Mouse (Mus musculus) ES-Bruce4 (cell line): ENCODE measurements around the gene Ppp1r37. TPM values are rescaled to one million over a fixed set of nuclear protein-coding genes. Genes with fewer than 3 reads are reported as not detected.

Experiments used
- H3K27ac ChIP-seq: 2 replicates; pipeline ENCODE4 v1.5.1; 2012; ENCODE audit warnings: low read length, inconsistent platforms; ENCODE audit not compliant: insufficient read depth
- H3K27me3 ChIP-seq: 2 replicates; pipeline ENCODE4 v1.6.1; 2012; ENCODE audit warnings: mild to moderate bottlenecking, low read length, inconsistent platforms; ENCODE audit not compliant: control insufficient read depth, poor library complexity, insufficient read depth, severe bottlenecking
- H3K36me3 ChIP-seq: 2 replicates; pipeline ENCODE4 v1.6.1; 2012; ENCODE audit warnings: inconsistent platforms, mild to moderate bottlenecking, low read length, moderate library complexity; ENCODE audit not compliant: control insufficient read depth, poor library complexity, insufficient read depth, severe bottlenecking
- H3K4me1 ChIP-seq: one replicate; pipeline ENCODE4 v1.8.1; 2011; ENCODE audit warnings: low read length; ENCODE audit not compliant: control insufficient read depth, insufficient read depth
- H3K4me3 ChIP-seq: 2 replicates; pipeline ENCODE4 v1.5.1; 2011; ENCODE audit warnings: low read depth, mild to moderate bottlenecking, low read length
- H3K9ac ChIP-seq: 2 replicates; pipeline ENCODE4 v1.6.1; 2012; ENCODE audit warnings: low read depth, mild to moderate bottlenecking, inconsistent platforms; ENCODE audit not compliant: poor library complexity, severe bottlenecking
- H3K9me3 ChIP-seq: replicated peaks from 2 replicates; pipeline ENCODE4 v1.6.1; 2012; ENCODE audit warnings: mild to moderate bottlenecking, low read length, inconsistent platforms; ENCODE audit not compliant: control insufficient read depth, poor library complexity, insufficient read depth, severe bottlenecking
- CTCF ChIP-seq: IDR thresholded peaks from one replicate; pipeline ENCODE4 v1.8.1; 2011; ENCODE audit warnings: low read depth, low read length
- EP300 ChIP-seq: IDR thresholded peaks from 2 replicates; pipeline ENCODE4 v1.6.1; 2011; ENCODE audit warnings: low read depth, low read length; ENCODE audit not compliant: insufficient read depth
- POLR2A ChIP-seq: IDR thresholded peaks from one replicate; pipeline ENCODE4 v1.8.1; 2011; ENCODE audit warnings: low read length; ENCODE audit not compliant: insufficient read depth
- polyA plus RNA-seq: library from polyadenylated mRNA; stranded (reverse); fragments of >200 nt; gene quantifications from 2 replicates; pipeline ENCODE4 v1.2.4, GENCODE M21; 2011; ENCODE audit warnings: low read depth; ENCODE audit not compliant: missing spikeins, insufficient read depth, insufficient read length

The Ppp1r37 gene
- polyA plus RNA-seq, 1 experiment: 16.1 TPM

DNA sequence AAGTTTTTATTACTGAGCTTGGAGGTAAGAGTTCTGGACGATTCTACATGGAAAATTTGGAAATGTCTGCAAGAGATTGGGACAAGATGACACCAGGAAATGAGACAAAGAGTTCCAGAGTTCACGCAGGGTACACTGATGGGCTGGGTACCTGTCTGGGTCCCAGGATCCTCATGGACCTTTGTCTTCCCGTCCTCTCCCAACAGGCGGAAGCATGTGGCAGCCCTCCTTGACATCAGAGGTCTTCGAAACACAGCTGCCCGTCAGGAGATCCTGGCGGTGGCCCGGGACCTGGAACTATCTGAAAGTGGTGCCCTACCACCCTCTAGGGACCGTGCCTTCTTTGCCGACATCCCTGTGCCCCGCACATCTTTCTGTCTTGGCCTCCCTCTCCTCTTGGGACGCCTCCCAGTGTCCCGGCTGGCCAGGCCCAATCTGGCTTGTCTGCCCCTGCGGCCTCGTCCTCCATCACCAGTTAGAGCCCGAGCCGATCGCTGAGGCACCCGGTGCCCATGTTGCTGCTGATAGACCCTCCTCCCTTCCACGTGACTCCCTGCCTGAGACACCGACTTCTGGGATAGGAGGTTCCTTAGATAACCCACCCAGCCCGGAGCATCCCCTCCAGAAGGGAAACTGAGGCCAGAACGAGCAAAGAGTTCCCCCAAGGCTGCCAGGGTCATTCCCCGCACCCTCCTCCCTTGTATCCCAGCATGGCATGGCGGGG lies 68.0 kb downstream of the Ppp1r37 start:
- Histone ChIP-seq H3K27me3 (no peaks in the 10 kb centered on the region; the same call in 1 of the 2 replicates), H3K4me1 (no peaks in the 10 kb centered on the region), H3K27ac (no peak overlapping the region), H3K4me3 (peak overlapping the region; percentile 3), H3K36me3 (no peaks in the 10 kb centered on the region), H3K9ac (no peak overlapping the region), H3K9me3 (no peaks in the 10 kb centered on the region)
- TF ChIP-seq EP300: no peak
- no peak for TF ChIP-seq CTCF
- no peak for TF ChIP-seq POLR2A

DNA sequence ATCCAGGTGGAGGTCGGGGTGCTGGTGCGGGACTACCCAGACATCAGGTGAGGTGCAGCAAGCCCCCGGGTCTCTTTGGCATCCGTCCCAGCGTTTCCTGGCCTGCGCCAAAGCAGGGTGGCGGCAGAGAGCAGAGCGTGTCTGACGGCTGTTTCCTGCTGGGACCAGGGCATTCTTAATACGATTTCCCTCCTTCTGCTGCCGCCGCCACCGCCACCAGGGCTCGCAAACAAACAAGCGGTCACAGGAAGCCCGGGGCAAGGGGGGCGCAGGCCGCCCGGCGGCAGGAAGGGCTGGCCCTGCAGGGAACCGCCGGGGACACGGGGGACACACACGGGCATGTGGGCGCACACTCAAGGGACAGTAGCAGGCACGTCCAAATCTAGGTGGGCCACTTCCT lies 71.1 kb downstream of the Ppp1r37 start:
- H3K9me3 ChIP-seq: no peaks in the 10 kb centered on the region
- H3K27me3 ChIP-seq: no peaks in the 10 kb centered on the region; the same call in 1 of the 2 replicates
- peak overlapping the region; percentile 46 for H3K9ac ChIP-seq
- no peaks in the 10 kb centered on the region for H3K4me1 ChIP-seq
- H3K27ac ChIP-seq: no peak overlapping the region
- H3K4me3 ChIP-seq: peak overlapping the region; percentile 49
- TF ChIP-seq CTCF (peak; percentile 21), POLR2A (no peak), EP300 (no peak)
- H3K36me3 ChIP-seq: no peaks in the 10 kb centered on the region

DNA sequence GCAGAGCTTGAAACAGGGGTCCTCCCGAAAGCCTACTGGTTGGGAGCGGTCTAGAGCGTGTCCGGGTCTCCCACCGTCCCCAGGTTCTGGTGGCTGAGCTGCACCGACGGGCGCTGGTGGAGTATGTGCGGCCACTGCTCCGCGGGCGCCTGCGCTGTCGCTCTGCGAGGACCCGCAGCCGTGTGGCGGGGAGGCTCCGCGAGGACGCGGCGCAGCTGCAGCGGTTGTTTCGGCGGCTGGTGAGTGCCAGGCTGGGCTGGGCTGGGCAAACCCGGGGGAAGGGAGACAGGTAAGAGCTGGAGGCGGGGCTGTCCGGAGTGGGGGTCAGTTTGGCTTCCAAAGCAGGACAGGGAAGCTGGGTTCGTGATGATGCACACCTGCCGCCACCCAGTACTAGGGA lies 73.4 kb downstream of the Ppp1r37 start:
- Histone ChIP-seq H3K36me3 (no peaks in the 10 kb centered on the region), H3K4me3 (peak overlapping the region; percentile 15), H3K9ac (peak overlapping the region; percentile 33; the same call in 1 of the 2 replicates), H3K4me1 (no peaks in the 10 kb centered on the region), H3K9me3 (no peaks in the 10 kb centered on the region), H3K27ac (no peak overlapping the region), H3K27me3 (no peaks in the 10 kb centered on the region; the same call in 1 of the 2 replicates)
- no peak for TF ChIP-seq POLR2A
- TF ChIP-seq CTCF: no peak
- no peak for TF ChIP-seq EP300

DNA sequence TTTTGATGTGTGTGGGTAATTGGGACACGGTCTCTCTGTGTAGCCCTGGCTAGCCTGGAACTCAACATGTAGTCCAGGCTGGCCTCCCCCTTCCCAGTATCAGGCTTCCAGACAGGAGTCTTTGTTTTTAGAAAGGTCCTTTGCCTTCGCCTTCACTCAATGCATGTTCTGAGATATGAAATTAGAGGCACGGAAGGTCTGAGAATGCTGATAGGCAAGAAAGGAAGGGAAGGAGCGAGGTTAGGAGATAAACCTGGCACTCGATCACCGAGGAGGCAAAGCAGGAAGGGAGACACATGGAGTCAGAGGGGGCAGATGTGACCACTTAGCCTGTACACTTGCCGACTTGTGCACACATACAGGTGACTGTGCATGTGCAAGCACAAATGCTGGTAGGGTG lies 76.3 kb downstream of the Ppp1r37 start:
- H3K27me3 ChIP-seq: no peaks in the 10 kb centered on the region; the same call in 1 of the 2 replicates

DNA sequence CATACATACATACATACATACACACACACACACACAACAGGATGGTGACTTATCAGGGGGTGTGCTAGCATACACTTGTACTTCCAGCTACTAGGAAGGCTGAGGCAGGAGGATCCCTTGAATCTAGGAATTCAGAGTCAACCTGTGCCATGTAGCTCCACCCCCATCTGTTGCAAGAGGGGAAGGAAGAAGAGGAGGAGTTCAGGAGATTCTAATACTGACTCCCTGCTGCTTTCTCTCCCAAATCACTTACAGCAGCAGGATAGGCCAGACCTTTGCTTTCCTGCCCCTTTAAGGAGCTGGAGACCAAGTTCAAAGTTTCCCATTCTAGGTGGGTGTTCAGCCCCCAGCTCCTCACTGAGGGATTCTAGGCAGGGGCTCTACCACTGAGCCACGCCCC lies 77.4 kb downstream of the Ppp1r37 start:
- no peak overlapping the region for H3K27ac ChIP-seq
- no peaks in the 10 kb centered on the region for H3K36me3 ChIP-seq
- no peaks in the 10 kb centered on the region; the same call in 1 of the 2 replicates for H3K27me3 ChIP-seq
- H3K9ac ChIP-seq: no peak overlapping the region
- H3K4me1 ChIP-seq: no peaks in the 10 kb centered on the region
- H3K4me3 ChIP-seq: no peak overlapping the region
- no peak for TF ChIP-seq POLR2A
- TF ChIP-seq EP300: no peak
- TF ChIP-seq CTCF: no peak
- H3K9me3 ChIP-seq: no peaks in the 10 kb centered on the region

More for the DNA sequence above, 76.3 kb downstream of the Ppp1r37 start:
- no peak overlapping the region for H3K9ac ChIP-seq
- no peaks in the 10 kb centered on the region for H3K36me3 ChIP-seq
- H3K4me3 ChIP-seq: no peak overlapping the region
- H3K27ac ChIP-seq: no peak overlapping the region
- H3K9me3 ChIP-seq: no peaks in the 10 kb centered on the region
- TF ChIP-seq CTCF (no peak), POLR2A (no peak), EP300 (no peak)
- H3K4me1 ChIP-seq: no peaks in the 10 kb centered on the region

DNA sequence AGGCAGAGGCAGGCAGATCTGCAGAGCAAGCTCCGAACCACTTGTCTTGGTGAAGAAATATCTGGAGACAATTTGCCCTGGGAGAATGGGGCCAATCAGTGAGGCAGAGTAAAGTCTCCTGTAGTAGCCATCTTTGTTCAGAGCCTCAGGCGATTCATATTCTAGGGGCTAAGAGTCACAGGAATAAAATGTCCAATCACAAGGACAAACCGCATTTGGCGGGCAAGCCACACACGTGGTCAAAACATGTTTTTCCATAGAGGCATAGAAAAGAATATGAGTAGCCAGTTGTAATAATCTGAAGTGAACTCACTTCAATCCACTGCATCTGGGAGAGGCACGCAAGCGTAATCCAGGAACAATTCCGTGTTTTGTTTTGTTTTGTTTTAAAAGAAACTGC lies 79.6 kb downstream of the Ppp1r37 start:
- Histone ChIP-seq H3K36me3 (no peaks in the 10 kb centered on the region), H3K4me3 (no peak overlapping the region), H3K4me1 (no peaks in the 10 kb centered on the region), H3K9ac (no peak overlapping the region), H3K27ac (no peak overlapping the region), H3K9me3 (no peaks in the 10 kb centered on the region), H3K27me3 (no peaks in the 10 kb centered on the region)
- TF ChIP-seq EP300 (no peak), POLR2A (no peak), CTCF (no peak)

Other genes with a start within 250 kb of the Ppp1r37 start
- 38.1 and 43.7 TPM in 2 replicates for gene Ercc1, start 218.3 kb downstream of the Ppp1r37 start, polyA plus RNA-seq
- 14.6 and 16.8 TPM in 2 replicates for gene Cd3eap, start 203.6 kb downstream of the Ppp1r37 start, polyA plus RNA-seq
- gene Ppp1r13l, start 203.3 kb downstream of the Ppp1r37 start, polyA plus RNA-seq: 21.9 and 25.5 TPM in 2 replicates
- 22.6 and 28.5 TPM in 2 replicates for gene Ercc2, start 181.1 kb downstream of the Ppp1r37 start, polyA plus RNA-seq
- 17.6 and 18.7 TPM in 2 replicates for gene Klc3, start 159.0 kb downstream of the Ppp1r37 start, polyA plus RNA-seq
- not detected in 2 replicates for gene Ckm, start 158.3 kb downstream of the Ppp1r37 start, polyA plus RNA-seq
- gene Mark4, start 104.3 kb downstream of the Ppp1r37 start, polyA plus RNA-seq: 33.1 and 33.3 TPM in 2 replicates
- 3.0 and 3.8 TPM in 2 replicates for gene Exoc3l2, start 99.7 kb downstream of the Ppp1r37 start, polyA plus RNA-seq
- gene Bloc1s3, start 54.7 kb downstream of the Ppp1r37 start, polyA plus RNA-seq: 5.7 and 6.9 TPM in 2 replicates
- gene Trappc6a, start 54.7 kb downstream of the Ppp1r37 start, polyA plus RNA-seq: 23.5 and 33.6 TPM in 2 replicates
- 0.23 and 0.34 TPM in 2 replicates for gene Nkpd1, start 45.2 kb downstream of the Ppp1r37 start, polyA plus RNA-seq
- gene Zfp296, start 14.2 kb upstream of the Ppp1r37 start, polyA plus RNA-seq: 21.5 and 23.5 TPM in 2 replicates
- 25.2 and 30.5 TPM in 2 replicates for gene Gemin7, start 14.5 kb upstream of the Ppp1r37 start, polyA plus RNA-seq
- gene Clasrp, start 41.4 kb upstream of the Ppp1r37 start, polyA plus RNA-seq: 52.3 and 57.4 TPM in 2 replicates
- 11.7 and 11.9 TPM in 2 replicates for gene Relb, start 66.4 kb upstream of the Ppp1r37 start, polyA plus RNA-seq
- 49.6 and 52.7 TPM in 2 replicates for gene Clptm1, start 102.0 kb upstream of the Ppp1r37 start, polyA plus RNA-seq
- gene Apoc2, start 114.9 kb upstream of the Ppp1r37 start, polyA plus RNA-seq: 1.2 TPM in 1 of 2 replicates, not detected in the other
- not detected in 2 replicates for gene Gm44805, start 118.3 kb upstream of the Ppp1r37 start, polyA plus RNA-seq
- 1.1 TPM in 1 of 2 replicates, not detected in the other for gene Apoc4, start 118.4 kb upstream of the Ppp1r37 start, polyA plus RNA-seq
- 93.2 and 95.8 TPM in 2 replicates for gene Apoc1, start 129.6 kb upstream of the Ppp1r37 start, polyA plus RNA-seq
- gene Apoe, start 136.1 kb upstream of the Ppp1r37 start, polyA plus RNA-seq: 1,030 and 1,048 TPM in 2 replicates
- gene Tomm40, start 152.4 kb upstream of the Ppp1r37 start, polyA plus RNA-seq: 68.2 TPM in 2 replicates
- 86.7 and 97.9 TPM in 2 replicates for gene Nectin2, start 187.4 kb upstream of the Ppp1r37 start, polyA plus RNA-seq
- gene Bcam, start 207.9 kb upstream of the Ppp1r37 start, polyA plus RNA-seq: 138 and 154 TPM in 2 replicates
- gene Cblc, start 233.7 kb upstream of the Ppp1r37 start, polyA plus RNA-seq: 17.1 and 23.2 TPM in 2 replicates